Mouse (Mus musculus) bone marrow macrophage, adult 2 months (primary cell): Measurements from ENCODE around the gene Baz2b. TPM values are rescaled to one million over a fixed set of nuclear protein-coding genes. Genes with fewer than 3 reads are reported as not detected.

Source experiments
- H3K27ac ChIP-seq: 2 replicates; pipeline ENCODE4 v1.5.1; 2012; ENCODE audit warnings: low read depth, low read length; ENCODE audit not compliant: insufficient read depth
- H3K4me1 ChIP-seq: 2 replicates; pipeline ENCODE4 v1.6.1; 2012; ENCODE audit warnings: low read length; ENCODE audit not compliant: control insufficient read depth, insufficient read depth
- H3K4me3 ChIP-seq: 2 replicates; pipeline ENCODE4 v1.5.1; 2012; ENCODE audit warnings: mild to moderate bottlenecking, low read length, moderate library complexity; ENCODE audit not compliant: insufficient read depth
- CTCF ChIP-seq: IDR thresholded peaks from 2 replicates; pipeline ENCODE4 v1.5.1; 2012; ENCODE audit warnings: low read depth, mild to moderate bottlenecking, low read length, moderate library complexity
- POLR2A ChIP-seq: IDR thresholded peaks from 2 replicates; pipeline ENCODE4 v1.6.1; 2012; ENCODE audit warnings: mild to moderate bottlenecking, low read depth, low read length, borderline replicate concordance
- polyA plus RNA-seq: library from polyadenylated mRNA; stranded (reverse); fragments of >200 nt; gene quantifications from 2 replicates; pipeline ENCODE4 v1.2.4, GENCODE M21; 2012; ENCODE audit not compliant: missing spikeins, insufficient read depth, insufficient read length

Baz2b gene
- polyA plus RNA-seq, 1 experiment: 64.7 TPM

DNA sequence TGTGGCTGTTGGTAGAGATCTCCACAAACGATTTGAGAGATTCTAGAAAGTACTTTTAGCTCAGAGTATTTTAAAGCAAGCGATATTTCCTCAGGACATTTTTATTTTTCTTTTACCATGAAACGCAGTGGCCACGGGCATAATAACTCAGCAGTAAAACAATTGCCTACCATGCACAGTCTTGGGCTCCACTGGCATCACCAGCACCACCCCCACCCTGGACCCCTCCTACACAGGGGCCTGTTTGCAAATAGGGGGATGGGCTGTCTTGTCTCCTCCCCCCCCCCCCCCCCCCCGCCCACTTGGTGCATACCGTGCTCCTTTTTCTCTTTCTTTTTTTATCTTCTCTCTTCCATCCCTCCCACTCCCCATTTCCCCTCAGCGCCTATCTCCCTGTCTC lies 311.5 kb downstream of the Baz2b start:
- Histone ChIP-seq H3K27ac (no peak overlapping the region), H3K4me1 (peaks cover 4% of the 10 kb centered on the region), H3K4me3 (no peak overlapping the region)
- TF ChIP-seq POLR2A (no peak), CTCF (no peak)

DNA sequence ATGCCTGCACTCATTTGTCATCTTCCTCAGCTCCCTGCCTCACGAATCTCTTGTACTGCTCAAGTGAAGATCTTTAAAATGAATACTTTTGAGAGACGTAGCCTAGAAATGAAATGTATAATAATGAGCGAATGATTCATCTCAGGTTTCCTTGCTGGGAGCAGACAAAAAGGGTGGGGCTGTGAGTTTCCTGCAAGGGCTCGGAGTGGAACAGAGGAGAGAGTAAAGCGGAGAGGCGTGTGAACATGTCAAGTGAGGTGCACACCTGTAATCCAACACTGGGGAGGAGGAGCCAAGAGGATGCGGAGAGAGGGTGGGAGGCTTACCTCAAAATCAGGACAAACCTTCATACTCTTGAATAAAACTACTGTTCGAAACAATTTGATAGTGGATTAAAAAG lies 312.8 kb downstream of the Baz2b start:
- TF ChIP-seq POLR2A: no peak
- TF ChIP-seq CTCF: no peak
- Histone ChIP-seq H3K4me3 (no peak overlapping the region), H3K4me1 (peaks cover 4% of the 10 kb centered on the region), H3K27ac (no peak overlapping the region)

DNA sequence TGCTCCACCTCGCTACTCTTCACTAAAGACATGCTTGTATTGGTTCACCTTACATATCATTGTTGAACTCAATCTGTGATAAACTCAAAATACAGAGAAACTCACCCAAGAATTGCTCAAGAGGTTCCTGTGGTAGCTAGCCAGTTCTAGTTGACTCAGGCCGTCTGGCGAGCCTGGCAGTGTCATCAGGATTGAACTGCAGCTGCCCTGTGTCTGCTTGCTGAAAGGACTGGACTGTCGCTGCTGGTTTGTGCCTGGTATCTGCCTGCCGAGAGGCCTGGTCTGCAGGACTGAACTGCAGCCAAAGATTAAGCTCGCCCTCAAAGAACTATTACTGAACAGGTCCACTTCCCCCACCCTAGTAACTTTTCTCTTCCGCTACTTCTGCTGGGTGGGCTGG lies 313.2 kb downstream of the Baz2b start:
- no peak overlapping the region for H3K27ac ChIP-seq
- TF ChIP-seq CTCF (no peak), POLR2A (no peak)
- no peak overlapping the region for H3K4me3 ChIP-seq
- H3K4me1 ChIP-seq: peaks cover 4% of the 10 kb centered on the region

DNA sequence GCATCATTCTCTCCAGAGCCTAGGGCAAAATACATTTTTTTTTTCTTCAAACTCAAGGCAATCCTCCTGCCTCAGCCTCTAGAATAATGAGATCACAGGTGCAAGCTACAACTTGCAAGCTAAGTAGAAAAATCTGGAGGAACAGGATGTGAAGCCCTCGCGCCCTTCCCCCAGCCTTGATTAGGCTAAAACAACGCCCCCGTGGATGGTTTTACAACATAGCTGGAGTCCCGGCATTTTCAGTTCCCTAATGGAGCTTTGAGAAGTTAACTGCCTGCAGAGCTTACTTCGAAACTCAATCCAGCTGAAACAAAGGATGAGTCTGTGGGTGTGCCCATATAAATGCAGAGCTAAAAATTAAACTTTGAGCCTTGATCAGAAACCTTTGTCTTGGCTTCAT lies 319.9 kb downstream of the Baz2b start:
- peak overlapping the region; percentile 78 for H3K27ac ChIP-seq
- TF ChIP-seq POLR2A (no peak), CTCF (no peak)
- H3K4me1 ChIP-seq: peaks cover 13% of the 10 kb centered on the region
- H3K4me3 ChIP-seq: no peak overlapping the region

DNA sequence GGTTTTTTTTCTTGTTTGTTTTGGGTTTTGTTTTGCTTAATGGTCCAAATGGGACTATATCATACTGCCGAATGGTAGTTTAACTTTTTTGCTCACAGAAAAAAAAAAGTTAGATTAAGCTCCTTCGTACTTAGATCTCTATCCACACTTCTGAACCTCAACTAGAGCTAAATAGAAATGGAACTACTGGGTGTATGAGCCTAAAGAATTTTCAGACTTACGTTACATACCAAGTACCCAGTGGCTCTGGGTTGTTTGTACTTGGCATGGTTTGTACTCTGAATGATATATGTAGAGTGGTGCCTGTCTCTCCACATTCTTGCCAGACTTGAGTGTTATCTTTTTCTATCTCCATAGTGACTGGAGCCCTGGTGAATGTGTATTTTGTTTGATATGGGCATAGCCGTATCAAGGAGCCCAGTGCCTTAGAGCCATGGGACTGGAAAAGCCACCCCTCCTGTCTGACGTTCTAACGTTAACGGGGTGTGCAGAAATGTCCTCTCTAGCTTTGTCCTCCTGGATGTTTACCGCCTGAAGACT lies 326.8 kb downstream of the Baz2b start:
- TF ChIP-seq POLR2A (no peak), CTCF (no peak)
- Histone ChIP-seq H3K27ac (no peak overlapping the region), H3K4me1 (peaks cover 7% of the 10 kb centered on the region), H3K4me3 (peak overlapping the region; percentile 72)

DNA sequence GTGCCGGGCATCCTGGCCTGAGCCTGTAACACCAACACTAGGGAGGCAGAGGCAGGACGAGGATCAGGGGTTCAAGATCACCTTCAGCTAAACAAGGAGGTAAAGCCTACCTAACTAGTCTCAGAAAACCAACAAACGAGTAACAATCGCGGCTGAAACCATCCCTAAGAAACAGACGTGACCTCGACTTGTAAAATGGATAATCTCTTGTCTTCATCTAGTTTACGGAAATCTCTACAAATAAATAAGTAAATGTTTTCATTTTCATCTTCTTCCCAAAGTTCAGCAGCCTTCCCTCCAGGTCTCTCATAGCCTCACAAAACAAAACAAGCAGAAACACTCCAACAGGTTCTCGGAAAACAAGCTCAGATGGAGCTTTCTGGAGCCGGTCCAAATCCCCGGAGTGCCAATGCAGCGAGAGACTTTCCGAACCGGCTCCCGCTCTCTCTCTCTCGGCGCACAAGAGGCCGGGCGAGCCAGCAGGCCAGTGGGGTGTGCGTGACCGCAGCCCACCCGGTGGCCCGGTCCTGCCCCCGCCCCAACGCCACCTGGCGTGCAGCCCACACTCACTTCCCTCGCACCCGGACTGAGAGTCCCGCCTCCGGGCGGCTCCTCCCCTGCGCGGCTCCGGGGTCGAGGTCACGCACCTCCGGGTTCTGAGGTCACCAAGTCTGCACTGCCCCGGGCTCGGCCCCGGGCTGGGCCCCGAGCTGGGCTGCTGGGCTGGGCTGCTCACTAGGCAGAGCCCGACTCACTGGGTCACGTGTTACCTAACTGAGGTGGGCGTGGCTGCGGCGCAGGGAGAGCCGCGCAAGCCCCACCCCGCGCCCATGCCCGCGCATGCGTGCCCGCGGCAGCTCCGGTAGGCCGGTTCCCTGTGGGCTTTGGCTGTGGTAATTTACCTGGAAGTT lies 327.6 kb downstream of the Baz2b start, which contains the start of gene Wdsub1:
Wdsub1 (minus strand) TSS at position 761 of the 911 bp plus-strand sequence.
- TF ChIP-seq CTCF (no peak), POLR2A (no peak)
- peak within 1 kb of the TSS; percentile 72 for H3K4me3 ChIP-seq
- peak within 1 kb of the TSS; percentile 56 for H3K27ac ChIP-seq
- H3K4me1 ChIP-seq: peaks cover 7% of the 10 kb centered on the region

DNA sequence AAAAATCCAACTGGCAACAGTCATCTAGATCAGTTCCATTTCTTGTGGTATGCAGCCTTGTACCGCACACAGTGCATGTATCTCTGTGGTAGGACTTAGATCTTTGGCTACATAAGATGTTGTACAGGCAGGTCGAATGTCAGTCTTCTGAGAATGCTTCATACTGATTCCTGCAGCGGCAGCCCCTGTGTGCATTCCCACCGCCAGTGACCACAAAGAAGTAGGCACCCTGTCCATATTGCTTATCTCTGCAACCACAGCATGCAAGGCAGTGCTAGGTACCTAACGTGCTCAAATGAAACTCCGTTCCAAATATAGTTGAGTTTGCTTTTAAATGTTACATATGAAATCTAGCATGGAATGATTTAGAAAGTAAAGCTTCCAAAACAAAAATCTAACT lies 328.2 kb downstream of the Baz2b start:
- Histone ChIP-seq H3K27ac (no peak overlapping the region), H3K4me3 (peak overlapping the region; percentile 72), H3K4me1 (peaks cover 7% of the 10 kb centered on the region)
- no peak for TF ChIP-seq CTCF
- no peak for TF ChIP-seq POLR2A

DNA sequence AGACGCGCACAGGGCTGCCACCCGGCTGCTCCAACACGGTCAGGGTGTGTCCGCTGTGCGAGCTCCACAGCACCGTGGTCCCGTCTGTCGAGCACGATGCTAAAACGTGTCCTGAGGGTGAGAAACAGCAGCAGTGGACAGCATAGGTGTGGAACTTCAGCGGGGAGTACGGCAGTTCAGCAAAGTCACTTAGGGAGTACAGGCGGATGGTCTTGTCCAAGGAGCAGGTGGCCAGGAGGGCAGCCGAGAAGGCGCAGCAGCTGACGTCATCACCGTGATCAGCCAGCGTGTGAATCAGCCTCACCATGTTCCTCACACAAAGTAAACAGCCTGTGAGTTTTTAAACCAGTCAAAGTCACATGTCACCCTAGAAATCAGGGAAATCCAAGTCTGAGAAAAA lies 331.4 kb downstream of the Baz2b start:
- Histone ChIP-seq H3K4me3 (peak overlapping the region; percentile 26; the same call in 1 of the 2 replicates), H3K4me1 (peaks cover 7% of the 10 kb centered on the region), H3K27ac (no peak overlapping the region)
- no peak for TF ChIP-seq CTCF
- no peak for TF ChIP-seq POLR2A

DNA sequence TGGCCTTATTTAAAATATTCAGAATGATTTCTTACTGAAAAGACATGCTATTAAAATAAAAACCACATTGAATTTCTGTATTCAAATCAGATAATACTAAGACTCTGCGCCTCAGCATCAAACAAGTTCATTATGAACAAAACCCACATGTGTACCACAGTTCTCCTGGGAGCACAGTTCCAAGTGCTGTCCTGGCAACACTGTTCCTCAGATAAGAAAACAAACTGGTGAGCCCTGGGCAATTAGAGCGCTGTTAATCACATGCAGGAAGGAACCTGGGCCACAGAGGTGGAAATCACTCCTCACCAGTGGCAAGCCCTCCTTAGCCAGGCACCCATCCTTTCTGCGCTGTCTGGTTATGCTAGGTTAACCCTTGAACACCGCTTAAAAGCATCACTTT lies 332.3 kb downstream of the Baz2b start:
- Histone ChIP-seq H3K4me1 (peaks cover 7% of the 10 kb centered on the region), H3K27ac (no peak overlapping the region), H3K4me3 (no peak overlapping the region)
- TF ChIP-seq POLR2A: no peak
- no peak for TF ChIP-seq CTCF

DNA sequence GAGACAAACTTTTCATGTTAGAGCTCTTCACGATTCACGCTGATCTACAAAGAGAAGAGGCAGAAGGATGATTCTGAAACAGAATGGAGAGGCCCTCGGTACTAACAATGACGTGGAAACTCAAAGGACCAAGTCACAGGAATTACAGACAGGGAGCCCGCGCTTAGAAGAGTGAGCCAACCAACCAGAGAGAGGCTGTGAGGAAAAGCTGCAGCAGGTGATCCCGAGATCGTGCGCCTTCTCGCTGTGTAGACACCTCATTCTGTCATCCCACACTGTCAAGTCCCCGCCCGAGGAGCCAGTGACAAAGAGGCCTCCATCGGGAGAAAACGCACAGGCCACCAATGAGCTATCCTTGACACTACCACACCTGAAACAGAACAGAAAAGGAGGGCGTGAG lies 333.2 kb downstream of the Baz2b start:
- Histone ChIP-seq H3K27ac (no peak overlapping the region), H3K4me3 (no peak overlapping the region), H3K4me1 (peaks cover 7% of the 10 kb centered on the region)
- no peak for TF ChIP-seq POLR2A
- TF ChIP-seq CTCF: no peak
